Mouse (Mus musculus): Measurements from ENCODE around the gene Rbpj.

- no peak for TF ChIP-seq POLR2A (IDR thresholded peaks at IDR 0.05; ENCODE audit: extremely low read depth, insufficient read depth, low read length)
- TF ChIP-seq CTCF (IDR thresholded peaks at IDR 0.05; ENCODE audit: low read depth, low read length) = no peak
Measured at GRCm38 (mm10) chr5:53526070-53526430, 60.1 kb downstream of the Rbpj start.

All from liver, adult 2 months (tissue).